Mouse (Mus musculus) lung, postnatal 0 days (tissue): Measurements from ENCODE around the gene Stoml3.

Experiments
- CTCF ChIP-seq: IDR thresholded peaks from 2 replicates; pipeline ENCODE4 v1.5.1; 2016; ENCODE audit warnings: antibody characterized with exemption, mild to moderate bottlenecking
- EP300 ChIP-seq: IDR thresholded peaks from 2 replicates; pipeline ENCODE4 v1.6.1; 2016; ENCODE audit warnings: antibody characterized with exemption, mild to moderate bottlenecking, control low read depth

- TF ChIP-seq CTCF: no peak
- TF ChIP-seq EP300: no peak
Observed at GRCm38 (mm10) chr3:53453346-53453745, 35.1 kb upstream of the Stoml3 start.
